Mouse (Mus musculus): Measurements from ENCODE around the gene Ms4a7.

GRCm38 (mm10) chr19:11376399-11376798 is 40.5 kb upstream of the Ms4a7 start:
- TF ChIP-seq CTCF (IDR thresholded peaks at IDR 0.05; ENCODE audit: extremely low read depth, insufficient read depth, low read length) (no peak), POLR2A (IDR thresholded peaks at IDR 0.05; ENCODE audit: extremely low read depth, insufficient read depth, low read length) (no peak)
